Mouse (Mus musculus): Measurements from ENCODE around the gene Sestd1. TPM values are rescaled to one million over a fixed set of nuclear protein-coding genes. Genes with fewer than 3 reads are reported as not detected.
A peak's percentile ranks its signal among the peaks of the same experiment; 100 is the strongest.

Gene Sestd1
- polyA plus RNA-seq, 1 experiment from 2014 or later: 15.2 TPM

DNA sequence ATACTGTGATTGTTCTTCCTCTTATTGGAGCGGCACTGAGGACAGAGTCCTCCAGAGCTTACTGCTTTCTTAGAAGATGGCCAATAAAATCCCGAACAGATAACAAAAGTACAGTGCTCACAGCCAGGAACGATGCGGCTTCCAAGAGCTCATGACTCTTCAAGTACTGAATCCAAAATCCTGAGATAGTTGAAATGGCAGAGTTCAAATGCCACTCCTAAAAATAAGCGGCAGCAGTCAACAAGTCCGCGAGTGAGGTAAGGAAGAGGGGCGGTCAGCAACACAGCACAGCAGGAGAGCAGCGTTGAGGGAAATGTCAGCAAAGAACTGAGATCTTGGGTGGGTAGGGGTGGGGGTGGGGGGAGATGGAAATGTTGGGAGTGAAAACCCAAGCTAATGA, 32.2 kb upstream of the Sestd1 start:
- no peak overlapping the region for H3K27ac ChIP-seq (replicated peaks in 1 of 2; ENCODE audit: control insufficient read depth in 1 of 2, insufficient read depth in 1 of 2, low read depth in 2 of 2, low read length in 2 of 2)

DNA sequence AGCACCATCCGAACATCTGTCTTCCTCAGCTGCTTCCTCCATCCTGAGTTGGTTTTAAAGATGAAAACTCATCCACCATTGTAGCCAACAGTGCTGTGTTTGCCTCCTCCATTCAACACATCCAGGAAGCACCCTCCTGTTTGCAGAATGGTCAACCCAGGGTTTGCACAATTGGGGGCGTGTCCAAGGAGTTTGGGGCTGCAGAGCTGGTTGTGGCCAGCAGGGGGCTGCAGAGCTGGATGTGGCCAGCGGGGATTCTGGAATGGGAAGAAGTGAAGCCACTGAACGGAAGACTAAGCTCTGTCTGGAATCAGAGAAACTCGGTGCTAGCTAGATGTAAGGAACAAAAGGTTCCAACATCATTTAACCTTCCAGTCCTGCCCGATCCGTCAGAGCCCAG, 28.9 kb upstream of the Sestd1 start:
- H3K4me3 ChIP-seq (ENCODE audit: control insufficient read depth in 1 of 2, insufficient read depth in 1 of 2, low read depth in 1 of 2, low read length in 2 of 2): no peak overlapping the region
- H3K4me2 ChIP-seq (ENCODE audit: low read length): no peak overlapping the region
- no peak for ATAC-seq (ENCODE audit: insufficient number of reproducible peaks, insufficient read depth, low FRiP score, low read depth)
- H3K9me3 ChIP-seq (ENCODE audit: control insufficient read depth, low read length): no peaks in the 10 kb centered on the region
- 61% methylated on average over 7 of the region's 7 CpGs for WGBS
- no peak overlapping the region for H3K27ac ChIP-seq (replicated peaks in 1 of 2; ENCODE audit: control insufficient read depth in 1 of 2, insufficient read depth in 1 of 2, low read depth in 2 of 2, low read length in 2 of 2)
- no peak overlapping the region for H3K9ac ChIP-seq (ENCODE audit: low read length)
- no peaks in the 10 kb centered on the region for H3K27me3 ChIP-seq (ENCODE audit: control insufficient read depth, insufficient read depth, low read length)
- peaks cover 6 to 14% of the 10 kb centered on the region in 2 experiments for H3K4me1 ChIP-seq (ENCODE audit: control insufficient read depth in 2 of 2, insufficient read depth in 2 of 2, low read length in 2 of 2)
- no peaks in the 10 kb centered on the region for H3K36me3 ChIP-seq (ENCODE audit: control insufficient read depth, insufficient read depth, low read length)

More for the DNA sequence above, 32.2 kb upstream of the Sestd1 start:
- Histone ChIP-seq H3K9ac (ENCODE audit: low read length) (no peak overlapping the region), H3K4me3 (ENCODE audit: control insufficient read depth in 1 of 2, insufficient read depth in 1 of 2, low read depth in 1 of 2, low read length in 2 of 2) (no peak overlapping the region), H3K4me2 (ENCODE audit: low read length) (peak overlapping the region; percentile 53), H3K36me3 (ENCODE audit: control insufficient read depth, insufficient read depth, low read length) (no peaks in the 10 kb centered on the region), H3K9me3 (ENCODE audit: control insufficient read depth, low read length) (no peaks in the 10 kb centered on the region), H3K27me3 (ENCODE audit: control insufficient read depth, insufficient read depth, low read length) (no peaks in the 10 kb centered on the region), H3K4me1 (ENCODE audit: control insufficient read depth in 2 of 2, insufficient read depth in 2 of 2, low read length in 2 of 2) (peaks cover 8 to 24% of the 10 kb centered on the region in 2 experiments)
- ATAC-seq (ENCODE audit: insufficient number of reproducible peaks, insufficient read depth, low FRiP score, low read depth): 0 out of 2 replicates have a peak, but pooled peaks have one; percentile 41
- WGBS: 20% methylated on average over 9 of the region's 9 CpGs

- Histone ChIP-seq H3K27me3 (ENCODE audit: control insufficient read depth, insufficient read depth, low read length) (no peaks in the 10 kb centered on the region), H3K4me3 (ENCODE audit: control insufficient read depth in 1 of 2, insufficient read depth in 1 of 2, low read depth in 1 of 2, low read length in 2 of 2) (no peak overlapping the region), H3K9me3 (ENCODE audit: control insufficient read depth, low read length) (no peaks in the 10 kb centered on the region), H3K4me1 (ENCODE audit: control insufficient read depth in 2 of 2, insufficient read depth in 2 of 2, low read length in 2 of 2) (peaks cover 0 to 8% of the 10 kb centered on the region in 2 experiments; a peak in 3 of 4 replicates), H3K9ac (ENCODE audit: low read length) (no peak overlapping the region), H3K27ac (replicated peaks in 1 of 2; ENCODE audit: control insufficient read depth in 1 of 2, insufficient read depth in 1 of 2, low read depth in 2 of 2, low read length in 2 of 2) (no peak overlapping the region), H3K4me2 (ENCODE audit: low read length) (no peak overlapping the region), H3K36me3 (ENCODE audit: control insufficient read depth, insufficient read depth, low read length) (no peaks in the 10 kb centered on the region)
- WGBS: 78% methylated on average over 3 of the region's 3 CpGs
- ATAC-seq (ENCODE audit: insufficient number of reproducible peaks, insufficient read depth, low FRiP score, low read depth): no peak
Observed at GRCm38 (mm10) chr2:77304494-77304893, 24.1 kb upstream of the Sestd1 start.

DNA sequence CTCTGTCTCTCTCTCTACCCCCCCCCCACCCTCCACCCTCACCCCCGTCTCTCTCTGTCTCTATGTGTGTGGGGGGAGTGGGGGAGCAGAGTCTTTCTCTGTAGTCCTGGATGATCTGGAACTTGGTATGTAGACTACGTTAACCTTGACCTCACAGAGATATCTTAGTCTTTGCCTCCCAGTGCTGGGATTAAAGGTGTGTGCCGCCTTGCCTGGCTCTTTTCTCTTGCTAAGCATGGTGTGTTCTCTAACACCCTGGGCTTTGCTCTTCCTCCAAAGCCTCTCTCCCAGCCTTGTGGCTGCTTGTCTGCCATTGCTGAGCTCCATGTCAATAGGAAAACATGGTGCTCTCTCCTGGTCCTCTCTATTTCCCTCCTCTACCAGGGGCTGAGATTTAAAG, 23.3 kb upstream of the Sestd1 start:
- no peak for ATAC-seq (ENCODE audit: insufficient number of reproducible peaks, insufficient read depth, low FRiP score, low read depth)
- Histone ChIP-seq H3K4me2 (ENCODE audit: low read length) (no peak overlapping the region), H3K36me3 (ENCODE audit: control insufficient read depth, insufficient read depth, low read length) (no peaks in the 10 kb centered on the region), H3K27ac (replicated peaks in 1 of 2; ENCODE audit: control insufficient read depth in 1 of 2, insufficient read depth in 1 of 2, low read depth in 2 of 2, low read length in 2 of 2) (no peak overlapping the region), H3K9me3 (ENCODE audit: control insufficient read depth, low read length) (no peaks in the 10 kb centered on the region), H3K4me3 (ENCODE audit: control insufficient read depth in 1 of 2, insufficient read depth in 1 of 2, low read depth in 1 of 2, low read length in 2 of 2) (no peak overlapping the region), H3K4me1 (ENCODE audit: control insufficient read depth in 2 of 2, insufficient read depth in 2 of 2, low read length in 2 of 2) (peaks cover 0 to 8% of the 10 kb centered on the region in 2 experiments; a peak in 3 of 4 replicates), H3K9ac (ENCODE audit: low read length) (no peak overlapping the region), H3K27me3 (ENCODE audit: control insufficient read depth, insufficient read depth, low read length) (no peaks in the 10 kb centered on the region)
- WGBS: 69% methylated on average over 3 of the region's 3 CpGs

DNA sequence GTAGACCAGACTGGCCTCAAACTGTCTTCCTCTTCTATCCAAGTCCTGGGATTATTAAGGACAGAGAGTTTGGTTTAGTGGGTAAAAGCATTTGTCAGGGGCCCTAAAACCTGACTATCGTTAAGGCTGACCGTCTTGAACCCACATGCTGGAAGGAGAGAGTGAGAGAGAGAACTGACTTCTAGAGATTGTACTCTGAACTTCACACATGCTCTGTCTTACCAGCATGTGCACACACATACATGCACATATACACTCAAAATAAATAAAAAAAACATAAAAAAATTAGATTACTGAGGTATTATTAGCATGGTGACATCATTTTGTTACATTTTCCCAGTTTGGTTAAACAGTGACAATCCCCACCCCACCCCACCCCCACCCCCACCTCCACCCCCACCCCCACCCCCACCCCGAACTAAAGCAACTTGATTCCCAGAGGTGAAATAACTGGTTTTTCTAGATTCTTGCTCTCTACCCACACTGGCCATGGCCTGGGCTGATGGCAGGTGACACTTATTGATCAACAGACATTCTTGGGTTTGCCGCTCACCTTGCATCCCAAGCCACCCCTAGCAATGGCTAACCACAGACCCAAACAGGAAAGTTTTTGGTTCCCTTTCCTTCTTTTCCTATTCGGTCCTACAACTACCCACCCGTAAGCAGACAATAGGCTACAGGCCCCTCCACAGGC, 22.4 kb upstream of the Sestd1 start:
- no peak overlapping the region for H3K4me3 ChIP-seq (ENCODE audit: control insufficient read depth in 1 of 2, insufficient read depth in 1 of 2, low read depth in 1 of 2, low read length in 2 of 2)
- no peaks in the 10 kb centered on the region for H3K36me3 ChIP-seq (ENCODE audit: control insufficient read depth, insufficient read depth, low read length)
- 83% methylated on average over 6 of the region's 6 CpGs for WGBS
- H3K4me2 ChIP-seq (ENCODE audit: low read length): no peak overlapping the region
- H3K27ac ChIP-seq (replicated peaks in 1 of 2; ENCODE audit: control insufficient read depth in 1 of 2, insufficient read depth in 1 of 2, low read depth in 2 of 2, low read length in 2 of 2): no peak overlapping the region
- no peaks in the 10 kb centered on the region for H3K9me3 ChIP-seq (ENCODE audit: control insufficient read depth, low read length)
- ATAC-seq (ENCODE audit: insufficient number of reproducible peaks, insufficient read depth, low FRiP score, low read depth): no peak
- H3K27me3 ChIP-seq (ENCODE audit: control insufficient read depth, insufficient read depth, low read length): no peaks in the 10 kb centered on the region
- peaks cover 0 to 3% of the 10 kb centered on the region in 2 experiments; a peak in 2 of 4 replicates for H3K4me1 ChIP-seq (ENCODE audit: control insufficient read depth in 2 of 2, insufficient read depth in 2 of 2, low read length in 2 of 2)
- no peak overlapping the region for H3K9ac ChIP-seq (ENCODE audit: low read length)

DNA sequence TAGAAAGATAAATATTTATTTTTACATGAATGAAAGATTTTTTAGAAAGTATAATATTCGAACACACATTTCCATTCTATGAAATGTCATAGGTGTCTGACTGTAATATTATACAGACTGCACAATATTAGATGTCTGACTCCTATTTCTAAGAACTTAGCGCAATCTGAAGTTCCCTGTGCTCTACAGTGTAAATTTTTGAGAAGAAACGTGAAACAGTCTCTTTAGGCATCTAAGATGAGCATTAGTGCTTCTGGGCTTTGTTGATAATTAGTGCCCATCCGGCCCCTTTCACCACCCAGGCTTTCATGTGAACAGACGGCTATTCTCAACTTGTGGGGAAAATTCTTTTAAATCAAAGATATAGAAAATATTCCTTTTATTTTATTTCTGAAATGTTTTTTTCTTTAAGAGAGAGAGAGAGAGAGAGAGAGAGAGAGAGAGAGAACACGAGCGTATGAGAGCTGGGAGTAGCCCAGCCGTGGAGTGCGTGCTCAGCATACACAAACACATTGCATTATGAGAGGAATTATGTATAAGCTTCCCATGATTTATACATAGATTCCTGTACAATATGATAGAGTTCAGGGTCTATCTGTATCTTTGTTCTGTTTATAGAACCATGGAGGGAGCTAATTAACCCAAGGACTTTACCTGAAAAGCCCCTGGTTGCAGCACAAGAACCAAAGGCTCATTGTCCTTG, 21.4 kb upstream of the Sestd1 start:
- Histone ChIP-seq H3K9ac (ENCODE audit: low read length) (no peak overlapping the region), H3K4me1 (ENCODE audit: control insufficient read depth in 2 of 2, insufficient read depth in 2 of 2, low read length in 2 of 2) (no peaks in the 10 kb centered on the region), H3K36me3 (ENCODE audit: control insufficient read depth, insufficient read depth, low read length) (no peaks in the 10 kb centered on the region), H3K4me2 (ENCODE audit: low read length) (no peak overlapping the region), H3K27me3 (ENCODE audit: control insufficient read depth, insufficient read depth, low read length) (no peaks in the 10 kb centered on the region), H3K4me3 (ENCODE audit: control insufficient read depth in 1 of 2, insufficient read depth in 1 of 2, low read depth in 1 of 2, low read length in 2 of 2) (no peak overlapping the region), H3K27ac (replicated peaks in 1 of 2; ENCODE audit: control insufficient read depth in 1 of 2, insufficient read depth in 1 of 2, low read depth in 2 of 2, low read length in 2 of 2) (no peak overlapping the region), H3K9me3 (ENCODE audit: control insufficient read depth, low read length) (no peaks in the 10 kb centered on the region)
- ATAC-seq (ENCODE audit: insufficient number of reproducible peaks, insufficient read depth, low FRiP score, low read depth): no peak
- WGBS: 71% methylated on average over 9 of the region's 9 CpGs

- no peak for ATAC-seq (ENCODE audit: insufficient number of reproducible peaks, insufficient read depth, low FRiP score, low read depth)
- Histone ChIP-seq H3K9me3 (ENCODE audit: control insufficient read depth, low read length) (no peaks in the 10 kb centered on the region), H3K27me3 (ENCODE audit: control insufficient read depth, insufficient read depth, low read length) (no peaks in the 10 kb centered on the region), H3K4me1 (ENCODE audit: control insufficient read depth in 2 of 2, insufficient read depth in 2 of 2, low read length in 2 of 2) (no peaks in the 10 kb centered on the region), H3K4me3 (ENCODE audit: control insufficient read depth in 1 of 2, insufficient read depth in 1 of 2, low read depth in 1 of 2, low read length in 2 of 2) (no peak overlapping the region), H3K9ac (ENCODE audit: low read length) (no peak overlapping the region), H3K27ac (replicated peaks in 1 of 2; ENCODE audit: control insufficient read depth in 1 of 2, insufficient read depth in 1 of 2, low read depth in 2 of 2, low read length in 2 of 2) (no peak overlapping the region), H3K4me2 (ENCODE audit: low read length) (no peak overlapping the region), H3K36me3 (ENCODE audit: control insufficient read depth, insufficient read depth, low read length) (no peaks in the 10 kb centered on the region)
- 65% methylated on average over 6 of the region's 6 CpGs for WGBS
Observed at GRCm38 (mm10) chr2:77289701-77290100, 9.3 kb upstream of the Sestd1 start.
